In the genomic region with DNA sequence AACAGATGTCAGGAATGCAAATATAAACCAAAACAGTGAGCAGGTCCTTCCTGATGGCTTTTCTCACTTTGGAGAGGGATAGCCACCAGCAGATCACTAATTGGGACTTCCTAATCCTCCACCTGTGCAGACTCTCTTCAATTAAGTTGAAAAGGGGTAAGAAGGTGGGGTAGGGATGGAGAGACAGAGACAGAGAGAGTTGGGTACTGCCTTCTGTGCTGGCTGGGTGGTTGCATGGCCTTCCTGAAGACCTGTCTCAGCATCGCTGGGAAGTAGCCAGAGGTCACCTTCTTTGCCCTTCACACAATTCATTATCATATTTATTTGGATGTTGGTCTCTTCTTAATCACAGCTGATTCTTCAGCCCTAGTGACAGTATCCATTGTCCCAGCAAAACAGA, we compare ENCODE assay signal across 35 mouse cellular contexts. TPM values are rescaled to one million over a fixed set of nuclear protein-coding genes. Genes with fewer than 3 reads are reported as not detected.
"Had no signal": no experiment of that assay in that cellular context is flagged by ENCODE, and none has a peak within 500 bp of the region (broad histone marks: within the 10 kb centered on the region; RNA-seq: fewer than 3 reads in every experiment).

No protein-coding gene starts in this region.

- H3K36me3 ChIP-seq: limb, embryonic 10.5 days; limb, embryonic 12.5 days; limb, embryonic 13.5 days; limb, embryonic 15.5 days; liver, embryonic 12.5 days; liver, embryonic 13.5 days; liver, embryonic 15.5 days; lung, embryonic 15.5 days; midbrain, embryonic 10.5 days; midbrain, embryonic 12.5 days; midbrain, embryonic 13.5 days; midbrain, embryonic 15.5 days; neural tube, embryonic 12.5 days had no signal

- H3K27ac ChIP-seq: limb, embryonic 10.5 days; limb, embryonic 12.5 days; limb, embryonic 13.5 days; limb, embryonic 15.5 days; liver, embryonic 12.5 days; liver, embryonic 13.5 days; liver, embryonic 14.5 days; liver, embryonic 15.5 days; lung, embryonic 15.5 days; macrophage; midbrain, embryonic 10.5 days; midbrain, embryonic 12.5 days; midbrain, embryonic 13.5 days; midbrain, embryonic 15.5 days; neural tube, embryonic 12.5 days had no signal

- H3K27me3 ChIP-seq: midbrain, embryonic 15.5 days had no signal

- H3K9me3 ChIP-seq: limb, embryonic 10.5 days; limb, embryonic 12.5 days; limb, embryonic 13.5 days; limb, embryonic 15.5 days; liver, embryonic 12.5 days; liver, embryonic 13.5 days; liver, embryonic 15.5 days; lung, embryonic 15.5 days; midbrain, embryonic 10.5 days; midbrain, embryonic 12.5 days; midbrain, embryonic 13.5 days; midbrain, embryonic 15.5 days; neural tube, embryonic 12.5 days had no signal

- H3K9ac ChIP-seq: limb, embryonic 12.5 days; limb, embryonic 13.5 days; limb, embryonic 15.5 days; liver, embryonic 12.5 days; liver, embryonic 13.5 days; liver, embryonic 14.5 days; liver, embryonic 15.5 days; liver, postnatal 0 days; lung, embryonic 14.5 days; lung, embryonic 15.5 days; midbrain, embryonic 12.5 days; midbrain, embryonic 13.5 days; midbrain, embryonic 15.5 days; neural tube, embryonic 12.5 days had no signal

- H3K4me2 ChIP-seq: limb, embryonic 12.5 days; limb, embryonic 13.5 days; limb, embryonic 15.5 days; liver, embryonic 11.5 days; liver, embryonic 12.5 days; liver, embryonic 13.5 days; liver, embryonic 15.5 days; lung, embryonic 14.5 days; lung, embryonic 15.5 days; midbrain, embryonic 12.5 days; midbrain, embryonic 13.5 days; midbrain, embryonic 15.5 days; neural tube, embryonic 12.5 days had no signal

- ATAC-seq: liver, embryonic 12.5 days; liver, postnatal 0 days; lung, postnatal 0 days; midbrain, embryonic 13.5 days; midbrain, embryonic 15.5 days had no signal

- DNase-seq: left cerebral cortex, postnatal 4 days; liver; liver, embryonic 13.5 days; liver, postnatal 0 days; lung, adult 18-20 months; lung, adult 2 months; lung, embryonic 14.5 days; lung, postnatal 10 days; lung, postnatal 14 days; lung, postnatal 36 days; lung, postnatal 4 days; midbrain, embryonic 14.5 days had no signal

- H3K4me3 ChIP-seq: limb, embryonic 10.5 days; limb, embryonic 12.5 days; limb, embryonic 13.5 days; limb, embryonic 15.5 days; liver, embryonic 12.5 days; liver, embryonic 13.5 days; liver, embryonic 15.5 days; lung, embryonic 15.5 days; megakaryocyte, embryonic 14.5 days; midbrain, embryonic 10.5 days; midbrain, embryonic 12.5 days; midbrain, embryonic 13.5 days; midbrain, embryonic 15.5 days; myocyte; neural tube, embryonic 12.5 days had no signal

- H3K4me1 ChIP-seq: limb, embryonic 10.5 days; limb, embryonic 12.5 days; limb, embryonic 13.5 days; limb, embryonic 15.5 days; liver, embryonic 12.5 days; liver, embryonic 13.5 days; liver, embryonic 15.5 days; lung, embryonic 15.5 days; midbrain, embryonic 10.5 days; midbrain, embryonic 12.5 days; midbrain, embryonic 13.5 days; midbrain, embryonic 15.5 days; neural tube, embryonic 12.5 days had no signal

RNA-seq across cellular contexts. Expression of a gene that starts 26.0 kb away (rescaled TPM):
- polyA plus RNA-seq: limb, embryonic 10.5 days; limb, embryonic 11.5 days; limb, embryonic 12.5 days; limb, embryonic 15.5 days; liver, adult 2 months; liver, embryonic 12.5 days; liver, embryonic 16.5 days; liver, postnatal 0 days; macrophage; myocyte had no signal

RNA-seq across cellular contexts. Expression of a gene that starts 54.1 kb away (rescaled TPM):
- polyA plus RNA-seq: limb, embryonic 10.5 days; limb, embryonic 11.5 days; limb, embryonic 12.5 days; limb, embryonic 13.5 days; limb, embryonic 15.5 days; liver, embryonic 11.5 days; liver, embryonic 12.5 days; liver, embryonic 13.5 days; liver, embryonic 14.5 days; liver, embryonic 15.5 days; liver, embryonic 16.5 days; liver, postnatal 0 days; lung, adult 2 months; lung, embryonic 14.5 days; lung, embryonic 15.5 days; lung, embryonic 16.5 days; lung, postnatal 0 days; macrophage; myocyte; neural tube, embryonic 11.5 days had no signal
